Mouse (Mus musculus) telencephalon, adult 2 months (tissue): ENCODE data around the gene Fbxw14.
"Not testable (repeated sequence)": the region's sequence is repeated elsewhere in the genome, so short reads cannot be mapped to it uniquely, and the experiment has no call there.

Experiments
- DNase-seq: peaks from one replicate; pipeline ENCODE4 v3.0.0-alpha.2; 2011; ENCODE audit warnings: low read depth, low spot score

Fbxw14 gene

DNA sequence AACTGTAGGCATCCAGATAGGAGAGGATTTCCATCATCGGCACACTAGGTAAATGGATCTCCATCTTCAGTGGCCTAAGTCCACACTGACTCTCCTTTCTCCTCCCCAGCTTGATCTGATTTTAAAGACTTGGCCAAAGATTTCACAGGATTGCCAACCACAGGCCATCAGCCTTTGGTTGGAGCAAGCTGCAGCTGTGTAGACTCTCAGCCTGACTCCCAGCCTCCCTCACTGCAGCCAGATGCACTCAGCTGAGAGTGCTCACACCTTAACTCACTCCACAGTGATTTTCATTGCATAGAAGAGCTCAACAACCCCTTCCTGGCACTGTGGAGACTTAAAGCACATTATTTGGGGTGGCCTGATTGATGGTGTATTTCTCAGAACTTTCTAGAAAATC, at the start of gene Fbxw14:
Gene Fbxw14, minus strand, starts transcription at position 101 of the 400 bp plus-strand sequence.
- DNase-seq, result not testable (repeated sequence)

- DNase-seq, result peak; percentile 74
These were observed 24.4 kb downstream of the Fbxw14 start for GRCm38 (mm10) chr9:109263041-109263440.

DNA sequence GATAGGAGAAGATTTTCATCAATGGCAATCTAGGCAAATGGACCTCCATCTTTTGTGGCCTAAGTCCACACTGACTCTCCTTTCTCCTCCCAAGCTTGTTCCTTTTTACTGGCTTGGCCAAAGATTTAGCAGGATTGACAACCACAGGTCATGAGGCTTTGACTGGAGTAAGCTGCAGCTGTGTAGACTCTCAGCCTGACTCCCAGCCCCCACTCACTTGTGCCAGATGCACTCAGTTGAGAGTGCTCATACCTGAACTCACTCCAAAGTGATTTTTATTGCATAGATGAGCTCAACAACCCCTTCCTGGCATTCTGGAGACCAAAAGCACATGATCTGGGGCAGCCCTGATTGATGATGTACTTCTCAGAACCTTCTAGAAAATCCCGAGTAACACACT, 52.8 kb downstream of the Fbxw14 start, which contains the start of gene Fbxw20:
Gene Fbxw20, minus strand, starts transcription at position 101 of the 400 bp plus-strand sequence.
- no peak for DNase-seq
